Mouse (Mus musculus): ENCODE measurements at regions not wholly inside any gene's neighbourhood (a gene's known extent, or its start where the extent isn't known, plus 50 kb on each side); places are given as distances from the start of the nearest gene placed in this dataset.
A peak's percentile ranks its signal among the peaks of the same experiment; 100 is the strongest.

GRCm38 (mm10) chr4:48833718-48834117 lies 170.4 kb downstream of the Cavin4 start:
- DNase-seq (ENCODE audit: low spot score): no peak
- intact Hi-C loops (cut with DNase I): no loop called here

GRCm38 (mm10) chr4:48842777-48843214 lies 179.5 kb downstream of the Cavin4 start:
- intact Hi-C loops (cut with DNase I): no loop called here
- peak; percentile 47 for DNase-seq (ENCODE audit: low spot score)

GRCm38 (mm10) chr4:48871105-48871504 lies 188.0 kb upstream of the Plppr1 start:
- DNase-seq (ENCODE audit: low spot score): no peak
- intact Hi-C loops (cut with DNase I): no loop called here

- intact Hi-C loops (cut with DNase I): no loop called here
- no peak for DNase-seq (ENCODE audit: low spot score)
Measured at GRCm38 (mm10) chr4:48889074-48889592, 169.9 kb upstream of the Plppr1 start.

- intact Hi-C loops (cut with DNase I): no loop called here
- DNase-seq (ENCODE audit: low spot score): no peak
Measured at GRCm38 (mm10) chr4:48904551-48904950, 154.5 kb upstream of the Plppr1 start.

- intact Hi-C loops (cut with DNase I): no loop called here
Measured at GRCm38 (mm10) chr4:48905196-48905867, 153.7 kb upstream of the Plppr1 start.

GRCm38 (mm10) chr4:48909161-48909560 lies 149.9 kb upstream of the Plppr1 start:
- intact Hi-C loops (cut with DNase I): no loop called here
- no peak for DNase-seq (ENCODE audit: low spot score)

More at GRCm38 (mm10) chr4:48905196-48905867, 153.7 kb upstream of the Plppr1 start:
- DNase-seq (ENCODE audit: low spot score): no peak

- no peak for DNase-seq (ENCODE audit: low spot score)
- intact Hi-C loops (cut with DNase I): no loop called here
Measured at GRCm38 (mm10) chr4:48913301-48913700, 145.8 kb upstream of the Plppr1 start.

GRCm38 (mm10) chr4:48924576-48925459 lies 134.3 kb upstream of the Plppr1 start:
- intact Hi-C loops (cut with DNase I): no loop called here
- DNase-seq (ENCODE audit: low spot score): no peak

- DNase-seq (ENCODE audit: low spot score): no peak
- intact Hi-C loops (cut with DNase I): no loop called here
Measured at GRCm38 (mm10) chr4:48938420-48938819, 120.7 kb upstream of the Plppr1 start.

- intact Hi-C loops (cut with DNase I): no loop called here
Measured at GRCm38 (mm10) chr4:48938892-48939291, 120.2 kb upstream of the Plppr1 start.

GRCm38 (mm10) chr4:48945266-48945818 lies 113.7 kb upstream of the Plppr1 start:
- intact Hi-C loops (cut with DNase I): no loop called here
- DNase-seq (ENCODE audit: low spot score): no peak

More at GRCm38 (mm10) chr4:48938892-48939291, 120.2 kb upstream of the Plppr1 start:
- DNase-seq (ENCODE audit: low spot score): no peak

- intact Hi-C loops (cut with DNase I): no loop called here
Measured at GRCm38 (mm10) chr4:48952965-48953364, 106.1 kb upstream of the Plppr1 start.

GRCm38 (mm10) chr4:48975810-48976209 lies 83.3 kb upstream of the Plppr1 start:
- DNase-seq (ENCODE audit: low spot score): no peak
- intact Hi-C loops (cut with DNase I): no loop called here

More at GRCm38 (mm10) chr4:48952965-48953364, 106.1 kb upstream of the Plppr1 start:
- DNase-seq (ENCODE audit: low spot score): no peak

- intact Hi-C loops (cut with DNase I): no loop called here
- DNase-seq (ENCODE audit: low spot score): no peak
Measured at GRCm38 (mm10) chr4:48992021-48992420, 67.1 kb upstream of the Plppr1 start.
